Mouse (Mus musculus) gonadal fat pad, adult 2 months (tissue): Measurements from ENCODE around the gene Mkrn1. TPM values are rescaled to one million over a fixed set of nuclear protein-coding genes. Genes with fewer than 3 reads are reported as not detected.
"Not testable (repeated sequence)": the region's sequence is repeated elsewhere in the genome, so short reads cannot be mapped to it uniquely, and the experiment has no call there.

ENCODE experiments used
- DNase-seq: peaks from one replicate; pipeline ENCODE4 v3.0.0-alpha.2; 2012; ENCODE audit warnings: low read depth
- polyA plus RNA-seq: library from polyadenylated mRNA; depleted of rRNA; stranded (reverse); fragments of >200 nt; gene quantifications from 2 replicates; pipeline ENCODE4 v1.2.3, GENCODE M21; 2012; rRNA removed

The Mkrn1 gene
- polyA plus RNA-seq = 93.7 and 102 TPM in 2 replicates

DNA sequence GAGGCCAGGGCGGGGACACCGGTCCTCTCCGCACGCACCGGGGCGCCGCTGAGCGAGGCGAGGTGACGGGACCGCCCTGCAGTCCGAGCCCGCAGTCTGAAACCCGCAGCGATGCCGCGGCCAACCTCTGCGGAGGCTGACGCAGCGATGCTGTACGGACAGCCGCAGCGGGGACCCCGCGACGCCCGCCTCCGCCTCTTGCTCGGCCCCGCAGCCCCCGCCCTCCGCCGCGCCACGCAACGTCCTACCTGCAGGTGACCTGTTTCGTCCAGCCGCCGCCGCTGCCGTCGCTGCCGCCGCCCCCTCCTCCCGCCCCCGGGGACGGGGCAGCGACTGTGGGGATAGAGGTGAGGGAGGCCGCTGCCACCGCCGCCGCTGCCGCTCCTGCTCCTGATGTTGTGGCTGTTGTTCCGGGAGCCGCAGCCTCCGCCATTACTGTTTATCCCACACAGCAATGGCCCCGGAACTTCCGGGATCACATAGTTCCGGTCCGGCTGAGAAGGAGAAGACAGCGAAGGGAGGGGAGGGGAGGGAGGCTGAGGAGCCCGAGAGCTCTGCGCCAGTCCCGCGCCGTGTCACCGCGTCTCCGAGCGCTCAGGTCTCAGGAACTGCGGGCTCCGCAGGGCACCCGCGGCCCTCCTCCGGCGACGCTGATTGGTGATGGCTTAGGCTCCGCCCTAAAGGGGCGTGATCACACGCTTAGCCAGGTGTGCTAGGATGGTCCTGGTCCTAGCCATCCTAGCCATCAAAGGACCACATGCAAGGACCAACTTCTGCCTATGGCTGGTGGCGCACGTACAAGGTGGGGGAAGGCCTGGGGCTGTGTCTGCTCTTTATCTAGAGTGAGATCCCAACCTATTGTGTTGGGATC is at the start of gene Mkrn1:
TSS of gene Mkrn1 (minus strand) at position 612 of the 871 bp plus-strand sequence.
- no peak for DNase-seq

DNA sequence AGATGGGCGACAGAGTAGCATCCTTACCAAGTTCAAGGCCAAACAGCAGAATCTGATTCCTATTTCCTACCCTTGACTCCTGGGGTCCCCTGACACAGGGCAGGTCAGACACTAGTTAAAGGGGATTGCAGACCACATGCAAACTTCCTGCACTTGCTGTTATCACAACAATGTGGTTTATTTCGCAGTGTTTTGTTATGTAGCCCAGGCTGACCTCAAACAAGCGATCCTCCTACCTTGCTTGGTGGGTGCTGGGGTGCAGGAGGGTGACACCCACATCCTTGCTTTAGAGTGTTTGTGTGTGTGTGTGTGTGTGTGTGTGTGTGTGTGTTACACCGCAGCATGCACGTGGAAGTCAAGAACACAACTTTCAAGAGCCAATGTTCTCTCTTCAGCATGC is 49.2 kb upstream of the Mkrn1 start:
- DNase-seq = no peak

DNA sequence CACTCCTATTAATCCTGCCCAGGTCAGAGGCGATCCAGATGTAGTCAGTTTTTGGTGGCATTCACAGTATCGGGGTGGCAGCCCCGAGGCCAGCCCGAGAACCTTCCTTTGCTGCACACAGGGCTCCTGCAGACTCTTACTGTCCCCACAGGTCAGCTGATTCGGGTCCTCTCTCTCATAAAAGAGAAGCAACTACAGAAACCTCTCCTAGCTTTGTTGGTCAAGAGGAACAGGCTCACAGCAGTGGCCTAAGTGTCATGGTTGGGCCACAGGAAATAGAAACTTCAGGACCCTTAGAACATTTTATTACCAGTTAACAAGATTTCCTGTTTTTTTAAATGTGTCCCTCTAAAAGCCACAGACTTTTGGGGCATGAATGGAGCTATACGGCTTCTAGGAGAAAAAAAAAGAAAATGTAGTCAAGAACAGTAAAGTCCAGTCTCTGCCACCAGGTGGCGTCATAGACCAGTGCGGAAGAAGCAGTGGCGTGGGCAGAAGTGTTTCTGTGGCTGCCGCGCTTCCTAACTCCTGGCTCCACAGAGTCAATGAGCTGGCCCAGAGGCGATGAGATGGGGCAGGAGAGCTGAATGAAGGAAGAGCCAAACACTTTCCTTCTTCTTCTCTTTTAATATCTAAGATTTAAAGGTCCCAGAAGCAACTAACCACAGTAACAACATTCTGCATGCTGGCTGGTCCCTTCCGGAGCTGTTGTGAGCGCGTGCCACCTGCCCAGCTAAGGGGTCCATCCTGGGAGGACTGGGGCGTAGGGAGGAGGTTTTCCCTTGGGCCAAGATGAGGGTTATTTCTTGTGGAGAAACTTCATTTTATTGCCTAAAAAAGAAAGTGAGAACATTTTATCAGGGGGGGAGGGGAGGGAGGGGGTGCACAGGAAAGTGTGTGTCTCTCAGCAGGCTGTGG is 42.6 kb upstream of the Mkrn1 start:
- no peak for DNase-seq

DNA sequence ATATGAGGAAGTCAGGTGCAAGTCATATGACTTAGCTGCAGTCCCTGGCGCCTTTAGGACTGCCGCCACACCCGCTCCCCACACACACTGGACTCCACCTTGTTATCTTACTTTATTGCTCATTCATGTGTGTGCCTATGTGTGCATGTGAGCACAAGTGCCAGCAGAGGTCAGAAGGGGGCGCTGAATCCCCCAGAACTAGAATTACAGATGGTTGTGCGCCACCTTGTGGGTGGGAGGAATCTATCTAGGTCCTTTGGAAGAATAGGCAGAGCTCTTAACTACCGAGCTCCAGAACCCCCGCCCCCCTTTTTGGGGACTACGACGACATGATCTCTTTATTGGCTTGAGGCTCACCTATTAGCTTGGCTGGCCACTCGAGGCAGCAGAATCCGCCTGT is 39.8 kb upstream of the Mkrn1 start:
- DNase-seq = no peak

DNA sequence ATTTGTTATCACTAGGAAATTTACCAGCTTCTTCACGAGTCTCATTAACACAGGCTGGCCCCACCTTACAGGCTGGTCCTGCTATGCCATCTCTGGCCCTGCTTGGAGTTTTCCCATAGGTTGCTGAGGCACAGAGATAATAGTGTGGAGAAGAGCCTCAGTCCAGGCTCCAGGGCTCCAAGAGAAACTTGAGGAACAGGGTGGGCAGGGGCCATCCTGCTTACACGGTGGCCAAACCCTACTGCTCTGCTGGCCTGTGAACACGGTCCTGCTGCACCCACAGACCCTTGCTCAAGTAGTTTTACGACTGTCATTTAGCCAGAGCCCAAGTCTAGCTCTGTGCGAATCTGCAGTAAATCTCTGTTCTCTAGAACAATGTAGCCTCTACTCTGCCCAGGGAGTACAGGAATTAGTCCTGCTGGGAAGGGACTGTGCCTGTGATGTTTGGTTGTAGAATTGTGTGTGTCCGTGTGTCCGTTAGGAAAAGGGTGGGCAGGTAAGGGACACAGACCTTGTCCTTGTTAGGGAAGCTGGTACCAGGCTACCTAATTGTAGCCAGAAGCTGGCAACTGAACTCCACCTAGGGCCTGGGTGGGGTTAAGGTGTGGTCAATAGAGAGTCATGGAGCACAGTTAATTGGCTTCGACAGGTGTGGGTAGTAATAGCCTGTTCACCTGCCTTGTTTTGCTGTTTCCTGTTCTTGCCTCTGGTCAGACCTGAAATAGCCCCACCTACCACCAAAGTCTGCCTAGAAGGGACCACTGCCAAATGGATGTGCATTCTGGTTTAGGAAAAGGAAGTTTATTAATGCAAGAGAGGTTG is 35.3 kb upstream of the Mkrn1 start:
- DNase-seq = no peak

DNA sequence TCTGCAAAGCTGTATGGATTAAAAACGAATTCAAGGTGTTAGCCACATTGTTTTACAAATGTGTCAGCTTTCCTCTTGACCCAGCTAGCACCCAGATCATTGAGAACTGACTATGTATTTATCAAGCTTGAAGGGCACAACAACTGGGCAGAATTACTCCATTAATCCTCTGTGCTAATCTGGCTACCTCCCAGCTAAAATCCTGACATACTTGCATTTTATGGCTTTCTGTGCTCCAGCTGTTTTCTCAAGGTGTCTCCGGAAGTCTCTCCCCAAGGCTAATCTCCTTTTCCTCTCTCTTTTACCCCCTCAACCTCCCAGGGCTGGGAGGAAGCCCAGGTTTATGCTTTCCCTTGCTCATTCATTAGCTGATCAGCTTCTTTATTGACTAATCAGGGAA is 34.4 kb upstream of the Mkrn1 start:
- no peak for DNase-seq

DNA sequence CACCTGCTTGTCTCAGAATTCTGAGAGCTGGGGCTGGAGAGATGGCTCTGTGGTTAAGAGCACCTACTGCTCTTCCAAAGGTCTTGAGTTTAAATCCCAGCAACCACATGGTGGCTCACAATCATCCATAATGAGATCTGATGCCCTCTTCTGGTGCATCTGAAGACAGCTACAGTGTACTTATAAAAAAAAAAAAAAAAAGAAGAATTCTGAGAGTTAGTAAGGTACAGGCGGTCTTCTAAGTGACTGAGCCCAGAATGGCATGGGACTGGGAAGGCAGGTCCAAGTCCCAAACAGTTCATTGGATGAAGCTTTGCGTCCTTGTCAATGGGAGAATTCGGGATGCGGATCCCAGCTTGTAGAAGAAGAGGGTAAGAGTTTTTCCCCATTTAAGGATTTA is 33.3 kb upstream of the Mkrn1 start:
- DNase-seq = no peak

DNA sequence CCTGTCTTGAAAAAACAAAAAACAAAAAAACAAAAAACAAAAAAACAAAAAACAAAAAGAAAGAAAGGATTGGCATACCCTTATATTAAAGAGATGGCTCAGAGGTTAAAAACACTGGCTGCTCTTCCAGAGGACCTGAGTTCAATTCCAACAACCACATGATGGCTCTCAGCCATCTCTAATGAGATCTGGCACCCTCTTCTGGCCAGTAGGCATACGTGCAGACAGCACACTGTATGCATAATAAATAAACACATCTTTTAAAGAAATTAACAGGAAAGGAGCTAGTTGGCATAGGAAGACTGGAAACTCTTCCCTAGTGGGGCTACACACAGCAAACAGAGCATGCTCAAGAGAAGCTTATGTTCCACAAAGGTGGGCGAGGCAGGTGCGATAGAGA is 30.8 kb upstream of the Mkrn1 start:
- no peak for DNase-seq

DNA sequence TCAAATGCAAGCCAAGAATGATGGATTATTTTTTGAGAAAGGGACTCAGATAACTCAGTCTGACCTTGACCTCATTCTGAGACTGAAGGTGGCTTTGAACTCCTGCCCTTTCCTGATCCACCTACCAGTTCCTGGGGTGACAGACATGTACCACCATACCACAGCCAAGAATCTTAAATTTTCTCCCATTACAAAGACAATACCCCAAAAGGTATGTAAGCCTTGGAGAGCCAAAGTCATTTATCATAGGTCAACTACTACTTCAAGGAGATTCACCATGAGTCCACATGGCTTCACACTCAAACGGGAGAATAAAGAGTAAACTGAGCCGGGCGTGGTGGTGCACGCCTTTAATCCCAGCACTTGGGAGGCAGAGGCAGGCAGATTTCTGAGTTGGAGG is 30.3 kb upstream of the Mkrn1 start:
- no peak for DNase-seq

DNA sequence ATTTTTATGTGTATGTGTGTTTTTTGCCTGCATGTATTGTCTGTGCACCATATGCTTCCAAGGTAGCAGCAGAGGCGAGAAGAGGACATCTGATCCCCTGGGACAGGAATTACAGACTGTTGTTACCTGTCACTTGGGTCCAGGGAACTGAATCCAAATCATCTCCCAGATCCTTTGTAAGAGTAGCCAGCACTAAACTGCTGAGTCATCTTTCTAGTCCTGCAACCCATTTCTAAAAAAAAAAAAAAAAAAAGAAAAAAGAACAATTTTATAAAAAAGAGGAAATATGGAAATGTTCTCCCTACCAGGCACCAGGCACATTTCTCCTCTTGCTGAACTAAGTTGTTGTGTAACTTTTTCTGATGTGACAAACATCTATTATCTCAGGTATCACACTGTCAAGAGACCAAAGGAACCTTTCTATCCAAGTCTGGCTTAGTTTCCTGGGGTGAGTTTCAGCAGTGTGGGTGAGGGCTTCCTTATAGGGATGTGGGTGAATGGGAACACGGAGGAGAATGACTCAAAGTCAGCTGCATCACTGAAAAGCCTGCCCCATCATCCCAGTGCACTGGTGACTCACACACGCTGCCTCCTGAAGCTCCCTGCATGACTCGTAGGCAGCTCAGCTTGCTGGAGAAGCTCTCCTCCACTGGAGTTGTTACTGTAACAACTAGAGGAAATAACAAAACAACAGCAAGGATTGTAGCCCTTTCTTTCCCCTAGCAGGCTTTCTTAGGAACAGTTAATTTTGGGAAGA is 27.3 kb upstream of the Mkrn1 start:
- DNase-seq = no peak

DNA sequence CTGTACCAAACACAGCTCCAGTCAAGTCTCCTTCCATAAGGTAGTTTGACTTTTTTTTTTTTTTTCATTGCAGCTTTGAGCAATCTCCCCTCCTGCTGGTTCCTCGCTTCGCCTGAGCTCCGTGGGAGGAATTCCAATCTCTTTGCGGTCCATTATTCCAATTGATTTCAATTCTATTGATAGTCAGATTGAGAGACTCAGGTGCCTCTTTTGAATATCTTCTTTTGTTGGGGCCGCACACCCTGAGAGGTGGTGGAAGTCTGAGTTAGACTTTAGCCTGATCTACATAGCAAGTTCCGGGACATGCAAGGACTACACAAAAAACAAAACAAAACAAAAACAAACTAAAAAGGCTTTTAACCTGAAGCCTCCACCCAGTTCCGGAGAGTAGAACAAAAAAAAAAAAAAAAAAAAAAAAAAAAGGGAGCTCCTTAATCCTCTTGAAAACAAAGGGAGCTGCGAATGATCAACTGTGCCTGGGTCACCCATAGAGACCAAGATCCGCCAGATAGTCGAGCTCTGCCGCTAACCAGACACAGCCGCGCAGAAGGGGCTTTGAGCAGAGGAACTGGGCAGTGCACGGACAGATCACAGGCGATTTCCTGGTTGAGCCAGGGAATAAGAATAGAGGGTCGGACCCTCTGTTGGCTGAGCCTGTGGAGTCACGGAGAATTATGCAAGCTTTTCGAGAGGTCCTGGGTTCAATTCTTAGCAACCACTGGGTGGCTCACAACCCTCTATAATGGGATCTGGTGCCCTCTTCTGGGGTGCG is 25.7 kb upstream of the Mkrn1 start:
- no peak for DNase-seq

DNA sequence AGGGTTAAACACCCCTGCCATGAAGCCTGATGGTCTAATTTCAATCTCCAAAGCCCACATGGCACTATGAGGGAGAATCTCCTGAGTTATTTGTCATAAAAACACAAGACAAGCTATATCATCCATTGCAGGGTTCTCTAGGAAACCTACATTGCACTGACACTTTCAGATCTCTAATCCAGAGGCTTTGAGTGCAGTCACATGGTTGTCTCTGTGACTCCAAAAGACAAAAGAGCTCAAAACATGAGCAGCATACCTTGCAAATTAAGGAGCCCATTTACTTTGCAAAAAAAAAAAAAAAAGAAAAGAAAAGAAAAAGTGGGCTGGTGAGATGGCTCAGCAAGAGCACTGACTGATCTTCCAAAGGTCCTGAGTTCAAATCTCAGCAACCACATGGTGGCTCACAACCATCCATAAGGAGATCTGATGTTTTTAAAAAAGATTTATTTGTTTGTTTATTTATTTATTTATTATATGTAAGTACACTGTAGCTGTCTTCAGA is 22.6 kb upstream of the Mkrn1 start:
- no peak for DNase-seq

DNA sequence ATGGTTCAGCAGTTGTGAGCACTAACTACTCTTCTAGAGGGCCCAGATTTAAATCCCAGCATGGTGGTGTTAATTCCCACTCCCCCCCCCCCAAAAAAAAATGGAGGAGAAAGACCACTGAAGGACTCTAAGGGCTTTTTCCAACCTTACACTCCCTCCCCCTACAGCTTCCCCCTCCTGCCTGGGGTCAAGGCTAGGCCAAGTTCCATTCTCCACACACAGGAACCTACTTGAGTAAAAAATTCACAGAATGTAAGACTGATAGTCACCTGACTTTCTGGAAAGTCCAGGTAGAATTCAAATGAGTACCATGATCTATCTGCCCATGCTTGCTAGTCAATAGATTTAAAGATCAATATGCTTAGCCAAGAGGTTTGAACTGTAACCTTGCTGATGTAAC is 19.9 kb upstream of the Mkrn1 start:
- DNase-seq = no peak

DNA sequence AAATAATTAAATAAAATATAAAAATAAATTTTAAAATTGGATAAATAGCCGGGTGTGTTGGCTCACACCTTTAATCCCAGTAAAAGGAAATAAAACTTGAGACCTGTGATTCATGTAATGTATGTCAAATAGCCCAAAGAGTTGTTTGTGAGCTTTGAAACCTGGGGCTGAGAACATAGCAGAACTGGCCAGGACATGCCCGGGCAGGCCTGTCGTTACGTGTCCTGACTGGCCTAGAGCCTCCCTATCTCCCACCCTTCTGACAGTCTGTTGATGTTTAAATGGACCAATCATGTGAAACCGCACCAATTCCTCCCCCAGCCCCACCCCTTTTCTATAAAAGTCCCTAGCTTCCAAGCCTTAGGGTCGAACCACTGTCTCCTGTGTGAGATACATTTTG is 17.3 kb upstream of the Mkrn1 start:
- not testable (repeated sequence) for DNase-seq

DNA sequence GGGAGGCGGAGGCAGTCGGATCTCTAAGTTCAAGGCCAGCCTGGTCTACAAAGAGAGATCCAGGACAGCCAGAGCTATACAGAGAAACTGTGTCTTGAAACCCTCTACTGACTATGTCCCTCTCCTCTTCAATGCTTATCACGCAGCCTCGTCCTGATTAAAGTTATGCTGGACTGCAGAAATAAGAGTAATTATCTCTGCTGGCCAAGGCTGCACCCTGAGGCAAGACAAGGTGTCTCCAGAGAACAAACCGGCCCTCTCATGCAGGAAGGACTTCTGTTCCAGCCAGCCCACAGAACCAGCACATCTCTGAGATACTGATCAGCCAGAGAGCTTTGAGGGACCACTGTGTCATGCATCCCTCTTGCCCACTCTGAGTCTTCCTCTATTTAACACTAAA is 15.6 kb upstream of the Mkrn1 start:
- DNase-seq = no peak

DNA sequence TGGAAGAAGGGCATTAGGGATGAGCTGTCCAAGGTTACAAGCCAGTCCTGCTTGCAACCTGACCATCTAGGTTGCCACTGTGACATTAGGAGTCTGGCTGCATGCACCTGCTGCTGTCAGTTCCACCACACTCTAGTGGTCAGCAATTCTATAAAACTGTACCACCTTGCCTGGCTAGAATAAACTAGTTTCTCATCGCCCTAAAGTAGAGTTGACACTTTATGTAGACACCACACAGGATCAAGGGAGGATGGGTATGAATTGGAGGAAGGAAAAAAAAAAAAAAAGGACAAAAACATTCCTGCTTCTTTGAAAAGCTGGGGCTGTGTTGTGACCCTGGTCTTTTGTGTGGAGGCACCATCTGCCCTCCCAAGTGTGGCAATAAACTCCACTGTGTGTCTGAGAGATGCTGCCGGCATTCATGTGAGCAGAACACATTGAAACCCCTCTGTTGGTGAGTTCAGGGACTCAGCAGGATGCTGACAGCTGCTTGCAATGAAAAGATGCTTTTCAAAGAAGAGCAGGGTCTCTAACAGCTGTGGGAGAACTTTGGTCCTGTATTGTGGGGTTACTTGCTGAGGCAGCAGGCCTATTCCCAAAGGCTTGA is 14.7 kb upstream of the Mkrn1 start:
- DNase-seq = no peak

DNA sequence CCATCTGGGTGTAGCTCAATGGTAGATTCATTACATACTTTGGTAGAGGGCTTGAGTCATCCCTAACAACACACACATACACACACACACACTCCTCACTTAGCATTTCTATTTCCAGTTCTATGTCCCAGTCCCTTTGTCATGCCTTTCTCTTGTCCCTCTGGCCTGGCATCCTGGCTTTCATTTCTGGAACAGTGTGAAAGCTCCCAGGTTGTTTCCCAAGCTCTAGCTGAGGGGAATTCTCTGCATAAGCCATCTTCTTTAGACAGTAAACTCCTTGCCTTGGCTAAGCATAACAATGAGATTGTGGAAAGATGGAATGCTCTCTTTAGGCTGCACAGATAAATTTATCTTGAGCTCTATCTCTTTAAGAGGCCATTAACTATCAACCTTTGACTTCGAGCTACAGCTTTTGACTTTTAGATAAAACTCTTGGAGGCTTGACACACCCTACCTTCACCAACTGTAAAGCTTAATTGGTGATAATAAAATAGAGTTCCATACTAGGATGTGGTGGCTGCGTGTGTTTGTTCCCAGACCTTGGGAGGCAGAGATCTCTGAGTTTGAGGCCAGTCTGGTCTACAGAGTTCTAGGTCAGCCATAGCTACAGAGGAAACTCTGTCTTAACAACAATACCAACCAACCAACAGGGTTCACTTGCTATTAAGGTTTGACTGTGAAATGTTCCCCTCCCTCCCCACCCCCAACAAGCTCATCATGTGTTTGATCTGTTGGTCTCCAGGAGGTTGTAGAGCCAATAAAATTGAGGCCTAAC is 14.0 kb upstream of the Mkrn1 start:
- no peak for DNase-seq

DNA sequence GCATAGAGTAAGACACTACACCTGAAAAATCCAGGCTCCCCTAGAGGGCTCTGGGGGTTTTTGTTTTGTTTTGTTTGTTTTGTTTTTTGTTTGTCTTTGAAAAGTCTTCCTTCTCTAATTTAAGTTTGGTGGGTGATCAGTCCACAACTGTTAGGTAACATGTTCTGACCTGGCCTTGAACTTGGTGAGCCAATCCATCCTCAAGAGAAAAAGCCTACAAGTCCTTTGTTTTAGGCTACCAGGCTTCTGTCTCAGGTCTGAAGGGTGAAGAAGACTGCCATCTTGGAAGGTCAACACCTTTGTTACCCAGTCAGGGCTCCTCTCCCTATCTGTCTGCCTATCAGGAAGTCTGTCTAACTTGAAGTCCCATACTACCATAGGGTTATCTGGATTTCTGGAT is 13.4 kb upstream of the Mkrn1 start:
- DNase-seq = no peak

DNA sequence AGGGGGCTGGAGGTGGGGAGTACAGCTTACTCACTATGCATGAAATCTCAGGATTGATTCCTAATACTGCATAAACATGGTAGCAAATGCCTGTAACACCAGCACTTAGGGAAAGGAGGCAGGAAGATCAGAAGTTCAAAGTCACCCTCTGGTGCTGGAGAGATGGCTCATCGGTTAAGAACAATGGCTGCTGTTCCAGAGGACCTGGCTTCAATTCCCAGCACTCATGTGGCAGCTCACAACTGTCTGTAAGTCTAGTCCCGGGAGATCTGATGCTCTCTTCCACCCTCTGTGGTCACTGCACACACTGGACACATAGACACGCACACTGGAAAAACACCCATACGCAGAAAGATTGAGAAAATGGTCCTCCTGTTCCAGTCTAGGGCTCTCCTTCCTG is 12.9 kb upstream of the Mkrn1 start:
- no peak for DNase-seq
